Mouse (Mus musculus) G1E (cell line): ENCODE data around the gene Thrsp. TPM values are rescaled to one million over a fixed set of nuclear protein-coding genes. Genes with fewer than 3 reads are reported as not detected.

ENCODE experiments used
- ATAC-seq: 2 replicates; pipeline ENCODE4 v1.8.0; 2016; ENCODE audit warnings: mild to moderate bottlenecking; ENCODE audit not compliant: insufficient number of reproducible peaks, poor library complexity, low FRiP score, severe bottlenecking; ENCODE audit errors: extremely low read depth
- DNase-seq: peaks from one replicate; pipeline ENCODE4 v3.0.0; 2012; ENCODE audit warnings: low spot score
- H3K27me3 ChIP-seq: 2 replicates; pipeline ENCODE4 v1.6.1; 2012; ENCODE audit warnings: mild to moderate bottlenecking, low read length, inconsistent platforms; ENCODE audit not compliant: insufficient read depth
- H3K36me3 ChIP-seq: replicated peaks from 2 replicates; pipeline ENCODE3; 2012; ENCODE audit warnings: mild to moderate bottlenecking, inconsistent platforms
- H3K4me1 ChIP-seq: 2 replicates; pipeline ENCODE4 v1.6.1; 2012; ENCODE audit warnings: low read depth, low read length, inconsistent platforms, mixed read lengths; ENCODE audit not compliant: insufficient read depth
- H3K4me3 ChIP-seq: 2 replicates; pipeline ENCODE4 v1.5.1; 2012; ENCODE audit warnings: low read depth, mild to moderate bottlenecking, inconsistent platforms, low read length, moderate library complexity, mixed read lengths
- H3K9me3 ChIP-seq: replicated peaks from 2 replicates; pipeline ENCODE4 v1.6.1; 2012; ENCODE audit warnings: inconsistent platforms
- CTCF ChIP-seq: IDR thresholded peaks from 2 replicates; pipeline ENCODE4 v1.5.1; 2012; ENCODE audit warnings: low read depth, low read length, inconsistent platforms, mixed read lengths
- GATA1 ChIP-seq: IDR thresholded peaks from 2 replicates; pipeline ENCODE4 v1.6.1; 2012; ENCODE audit warnings: borderline replicate concordance, low read length, inconsistent platforms, mixed read lengths
- GATA2 ChIP-seq: IDR thresholded peaks from 2 replicates; pipeline ENCODE4 v1.6.1; 2012; ENCODE audit warnings: low read depth, low read length, inconsistent platforms, borderline replicate concordance
- POLR2AphosphoS5 ChIP-seq: IDR thresholded peaks from 2 replicates; pipeline ENCODE4 v1.6.1; 2012; ENCODE audit warnings: low read depth, low read length, inconsistent platforms; ENCODE audit not compliant: insufficient replicate concordance
- TAL1 ChIP-seq: conservative IDR thresholded peaks from 2 replicates; pipeline ENCODE4 v1.6.1; 2012; ENCODE audit warnings: low read depth, low read length, inconsistent platforms, mixed read lengths
- polyA plus RNA-seq: library from polyadenylated mRNA; stranded (reverse); fragments of >175 nt; gene quantifications from 2 replicates; pipeline ENCODE4 v1.2.3, GENCODE M21; 2012
- total RNA-seq, 2 experiments: library from RNA; stranded (forward) in 1 of 2; stranded (reverse) in 1 of 2; fragments of 200-1000 nt in 1 of 2; fragments of >200 nt in 1 of 2; fragmentation: Nextera tagmentation in 1 of 2; gene quantifications; 2 replicates each; pipeline ENCODE4 v1.2.3; 2014 to 2017

Thrsp gene
- total and polyA plus RNA-seq, 3 experiments, result 0.05 TPM; not detected in 2

DNA sequence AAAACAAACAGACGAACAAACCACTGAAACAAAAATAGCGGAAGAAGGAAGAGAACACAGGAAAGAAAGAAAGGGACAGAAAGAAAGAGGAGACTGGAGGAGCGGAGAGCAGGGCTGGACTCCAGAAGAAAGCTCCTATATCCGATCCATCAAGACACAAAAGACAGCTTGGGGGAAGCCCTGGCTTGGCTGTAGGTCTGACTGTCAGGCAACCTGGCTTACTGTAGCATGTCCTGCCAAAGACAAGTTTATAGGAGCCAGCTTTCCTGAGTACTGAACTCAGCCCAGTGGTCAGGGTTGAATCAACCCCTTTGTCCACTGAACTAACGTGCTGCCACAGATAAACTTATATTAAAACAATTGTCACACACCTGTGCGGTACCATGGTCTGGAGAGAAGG lies 9.8 kb upstream of the Thrsp start:
- no peaks in the 10 kb centered on the region for H3K9me3 ChIP-seq
- no peaks in the 10 kb centered on the region; the same call in 1 of the 2 replicates for H3K4me1 ChIP-seq
- no peak overlapping the region for H3K4me3 ChIP-seq
- DNase-seq, result no peak
- H3K27me3 ChIP-seq, result peaks cover 23% of the 10 kb centered on the region
- no peak for ATAC-seq
- no peaks in the 10 kb centered on the region for H3K36me3 ChIP-seq
- no peak for TF ChIP-seq TAL1

DNA sequence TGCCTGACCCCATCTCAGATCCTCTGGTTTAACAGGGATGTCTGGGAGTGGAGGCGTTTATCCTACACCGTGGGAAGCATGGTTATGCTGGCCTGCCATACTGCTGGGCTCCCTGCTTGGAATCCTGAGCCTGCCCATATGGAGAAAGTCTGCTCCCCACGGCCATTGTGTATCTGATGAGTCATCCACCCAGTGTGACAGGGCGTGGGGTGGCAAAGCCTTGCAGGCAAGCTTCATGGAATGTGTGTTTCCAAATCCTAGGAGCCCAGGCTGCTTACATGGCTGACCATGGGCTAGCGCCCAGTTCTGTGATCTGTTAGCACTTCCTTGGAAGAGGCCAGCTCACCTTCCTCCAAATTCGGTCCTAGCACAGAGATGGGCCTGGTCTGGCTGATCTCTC lies 9.0 kb upstream of the Thrsp start:
- Histone ChIP-seq H3K27me3 (peaks cover 27% of the 10 kb centered on the region), H3K9me3 (no peaks in the 10 kb centered on the region), H3K4me3 (no peak overlapping the region), H3K36me3 (no peaks in the 10 kb centered on the region), H3K4me1 (no peaks in the 10 kb centered on the region; the same call in 1 of the 2 replicates)
- no peak for DNase-seq
- TF ChIP-seq POLR2AphosphoS5 (no peak), GATA1 (no peak), CTCF (no peak), TAL1 (no peak), GATA2 (no peak)
- ATAC-seq, result no peak

DNA sequence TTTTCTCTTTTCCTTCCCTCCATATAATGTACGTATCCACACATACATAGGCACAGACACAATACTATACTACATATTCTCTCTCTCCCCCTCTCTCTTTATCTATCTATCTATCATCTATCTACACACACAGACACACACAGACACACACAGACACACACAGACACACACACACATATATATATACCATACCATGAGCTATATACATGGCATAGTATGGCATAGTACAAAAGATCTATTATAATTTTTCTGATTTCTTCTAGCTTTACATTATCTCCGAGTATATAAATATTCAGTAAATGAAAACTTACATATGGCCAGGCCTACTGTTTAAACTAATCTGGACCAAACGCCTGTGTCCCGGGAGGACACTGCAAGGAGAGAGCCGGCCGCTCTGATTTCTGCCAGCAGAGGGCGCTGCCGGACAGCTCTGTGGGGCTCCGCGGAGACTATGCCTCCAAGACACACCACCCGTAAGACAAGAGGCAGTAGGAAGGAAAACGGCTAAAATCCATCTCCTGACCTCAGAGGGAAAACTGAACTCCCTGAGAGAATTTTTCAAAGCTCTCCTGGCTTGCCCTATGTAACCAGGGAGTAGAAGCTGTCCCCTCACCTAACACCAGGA lies 7.2 kb upstream of the Thrsp start:
- ATAC-seq, result peak; percentile 68
- Histone ChIP-seq H3K4me1 (no peaks in the 10 kb centered on the region; the same call in 1 of the 2 replicates), H3K36me3 (no peaks in the 10 kb centered on the region), H3K9me3 (no peaks in the 10 kb centered on the region), H3K4me3 (no peak overlapping the region), H3K27me3 (peaks cover 29% of the 10 kb centered on the region)
- DNase-seq, result peak; percentile 72
- no peak for TF ChIP-seq TAL1
- no peak for TF ChIP-seq GATA2
- no peak for TF ChIP-seq POLR2AphosphoS5
- peak; percentile 72 for TF ChIP-seq CTCF
- no peak for TF ChIP-seq GATA1

DNA sequence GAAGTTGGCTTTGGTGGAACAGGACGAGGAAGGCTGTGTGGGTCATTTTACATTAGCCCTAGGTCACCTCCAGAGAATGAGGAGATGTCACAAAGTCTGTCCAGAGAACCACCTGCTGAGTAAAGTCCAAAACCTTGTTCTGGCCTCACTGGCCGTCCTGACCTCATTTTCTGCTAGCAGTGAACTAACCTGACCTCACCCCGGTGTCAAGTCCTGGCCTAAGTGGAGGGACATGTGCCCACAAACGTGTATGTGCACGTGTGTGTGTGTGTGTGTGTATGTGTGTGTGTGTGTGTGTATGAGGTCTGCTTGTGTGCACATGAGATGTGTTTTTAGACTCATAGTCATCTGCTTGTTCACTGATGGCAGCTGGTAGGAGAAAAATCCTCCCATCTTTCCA lies 6.2 kb upstream of the Thrsp start:
- Histone ChIP-seq H3K9me3 (no peaks in the 10 kb centered on the region), H3K27me3 (peaks cover 34% of the 10 kb centered on the region), H3K4me3 (no peak overlapping the region), H3K4me1 (no peaks in the 10 kb centered on the region; the same call in 1 of the 2 replicates), H3K36me3 (no peaks in the 10 kb centered on the region)
- DNase-seq (no peak), ATAC-seq (no peak)
- TF ChIP-seq TAL1 (no peak), POLR2AphosphoS5 (no peak), GATA2 (no peak), GATA1 (no peak), CTCF (no peak)

DNA sequence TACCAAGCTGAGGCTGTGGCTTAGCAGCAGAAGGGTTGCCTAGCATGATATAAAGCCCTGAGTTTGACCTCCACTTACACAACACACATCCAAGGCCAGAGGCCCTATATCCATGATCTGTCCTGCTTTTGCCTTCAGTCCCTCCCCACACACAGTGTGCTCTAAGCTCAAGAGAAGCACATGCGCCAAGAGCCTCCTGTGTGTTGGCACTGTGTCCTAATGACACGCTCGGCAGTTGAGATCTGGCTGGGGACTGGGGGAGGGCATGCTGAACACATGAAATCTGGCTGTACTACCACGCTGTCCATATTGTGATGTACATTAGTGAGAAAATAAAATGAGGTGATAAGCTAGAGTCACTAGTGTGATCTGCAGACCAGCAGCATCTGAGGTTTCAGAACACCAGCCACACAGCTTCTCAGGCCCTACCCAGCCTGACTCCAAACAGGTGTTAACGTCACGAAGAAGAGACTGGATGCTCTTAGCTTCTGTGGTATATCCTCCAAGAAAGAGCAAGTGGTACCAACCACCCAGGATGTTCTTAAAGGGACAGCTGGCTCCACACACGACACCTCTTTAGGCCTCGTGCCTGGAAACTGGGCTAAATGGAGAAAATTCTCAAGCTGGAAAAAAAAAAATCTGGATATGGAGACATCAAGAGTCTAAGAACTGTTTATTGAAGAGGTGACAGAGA lies 3.6 kb upstream of the Thrsp start:
- peaks cover 35% of the 10 kb centered on the region for H3K27me3 ChIP-seq
- H3K4me3 ChIP-seq, result no peak overlapping the region
- no peaks in the 10 kb centered on the region for H3K36me3 ChIP-seq
- ATAC-seq (no peak), DNase-seq (no peak)
- H3K9me3 ChIP-seq, result no peaks in the 10 kb centered on the region
- no peaks in the 10 kb centered on the region for H3K4me1 ChIP-seq
- TF ChIP-seq GATA2 (no peak), TAL1 (no peak), POLR2AphosphoS5 (no peak)

DNA sequence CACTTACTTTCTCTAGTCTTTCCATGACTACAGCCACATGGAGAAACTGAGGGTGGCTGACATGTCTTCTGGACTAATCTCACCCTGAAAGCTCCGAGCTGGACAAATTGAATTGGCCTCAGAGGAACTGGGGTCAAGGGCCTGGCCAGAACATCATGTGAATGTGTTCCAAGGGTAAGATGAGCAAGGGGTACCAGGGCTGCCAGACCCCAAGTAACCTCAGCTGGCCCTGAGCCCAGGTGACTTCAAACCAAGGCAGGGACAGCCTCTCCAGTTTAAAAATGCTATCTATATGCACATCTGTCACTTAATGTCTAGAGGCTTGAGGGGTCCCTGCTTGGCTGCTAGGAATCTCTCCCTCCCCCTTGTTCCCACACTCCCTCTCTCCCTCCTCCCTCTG lies 2.9 kb upstream of the Thrsp start:
- Histone ChIP-seq H3K36me3 (no peaks in the 10 kb centered on the region), H3K4me3 (no peak overlapping the region)
- TF ChIP-seq GATA2, result no peak
- TF ChIP-seq POLR2AphosphoS5, result no peak

More for the DNA sequence above, 2.9 kb upstream of the Thrsp start:
- no peaks in the 10 kb centered on the region for H3K9me3 ChIP-seq
- DNase-seq (no peak), ATAC-seq (no peak)
- peaks cover 35% of the 10 kb centered on the region for H3K27me3 ChIP-seq
- peaks cover 4% of the 10 kb centered on the region; the same call in 1 of the 2 replicates for H3K4me1 ChIP-seq
